Mouse (Mus musculus): ENCODE data around the gene Olfr721-ps1. TPM values are rescaled to one million over a fixed set of nuclear protein-coding genes. Genes with fewer than 3 reads are reported as not detected.

Olfr721-ps1 gene
- polyA plus RNA-seq (2012; rRNA removed) = not detected in 2 replicates

GRCm38 (mm10) chr14:14400998-14401397 is at the start of gene Olfr721-ps1:
TSS of gene Olfr721-ps1 (plus strand) at chr14:14401298.

Other genes starting within 250 kb of the Olfr721-ps1 start
- not detected in 2 replicates for gene Olfr720, start 214.5 kb upstream of the Olfr721-ps1 start, polyA plus RNA-seq (2012; rRNA removed)
- gene Olfr31, start 78.5 kb upstream of the Olfr721-ps1 start, polyA plus RNA-seq (2012; rRNA removed) = not detected in 2 replicates
- gene Il3ra, start 55.0 kb upstream of the Olfr721-ps1 start, polyA plus RNA-seq (2012; rRNA removed) = 11.9 and 14.1 TPM in 2 replicates

All from central nervous system, embryonic 11.5 days (tissue).